Mouse (Mus musculus) hindbrain, embryonic 15.5 days (tissue): ENCODE measurements around the gene Carmil1. TPM values are rescaled to one million over a fixed set of nuclear protein-coding genes. Genes with fewer than 3 reads are reported as not detected.
"Not testable (repeated sequence)": the region's sequence is repeated elsewhere in the genome, so short reads cannot be mapped to it uniquely, and the experiment has no call there.

ENCODE experiments used
- ATAC-seq: fragments of 200-750 bp; cut with Nextera tagmentation; 2 replicates; pipeline ENCODE4 v1.8.0; 2017; ENCODE audit warnings: low read depth, moderate number of reproducible peaks, moderate TSS enrichment; ENCODE audit not compliant: low FRiP score
- H3K27ac ChIP-seq: fragments of 300-500 bp; sonication (generic); replicated peaks from 2 replicates; pipeline ENCODE4 v1.5.1; 2015; ENCODE audit warnings: mild to moderate bottlenecking, inconsistent platforms
- H3K27me3 ChIP-seq: fragments of 300-500 bp; sonication (generic); 2 replicates; pipeline ENCODE4 v1.6.1; 2015; ENCODE audit warnings: control low read depth, inconsistent platforms
- H3K36me3 ChIP-seq: fragments of 300-500 bp; sonication (generic); 2 replicates; pipeline ENCODE4 v1.6.1; 2015; ENCODE audit warnings: control low read depth, inconsistent platforms
- H3K4me1 ChIP-seq: fragments of 300-500 bp; sonication (generic); replicated peaks from 2 replicates; pipeline ENCODE4 v1.6.1; 2015; ENCODE audit warnings: control low read depth, inconsistent platforms
- H3K4me2 ChIP-seq: fragments of 300-500 bp; sonication (generic); 2 replicates; pipeline ENCODE4 v1.6.1; 2015; ENCODE audit warnings: moderate library complexity, mild to moderate bottlenecking, inconsistent platforms
- H3K4me3 ChIP-seq: fragments of 300-500 bp; sonication (generic); 2 replicates; pipeline ENCODE4 v1.5.1; 2015; ENCODE audit warnings: mild to moderate bottlenecking, inconsistent platforms
- H3K9ac ChIP-seq: fragments of 300-500 bp; sonication (generic); 2 replicates; pipeline ENCODE4 v1.6.1; 2015; ENCODE audit warnings: inconsistent platforms
- H3K9me3 ChIP-seq: fragments of 300-500 bp; sonication (generic); 2 replicates; pipeline ENCODE4 v1.6.1; 2016; ENCODE audit warnings: control low read depth, inconsistent platforms
- WGBS: fragments of 180-500 bp; shearing (Covaris S2); methylation state at CpG from one replicate; pipeline ENCODE4 v1.1.7; 2015; 5-methylcytosine and 5-hydroxymethylcytosine counted together
- polyA plus RNA-seq: library from polyadenylated mRNA; unstranded; fragments of >200 nt; fragmentation: Nextera tagmentation; extraction: Ambion mirVana; gene quantifications from 2 replicates; pipeline ENCODE4 v1.2.1, GENCODE M21; 2015

Gene Carmil1
- polyA plus RNA-seq, 1 experiment from 2014 or later: 42.8 TPM

DNA sequence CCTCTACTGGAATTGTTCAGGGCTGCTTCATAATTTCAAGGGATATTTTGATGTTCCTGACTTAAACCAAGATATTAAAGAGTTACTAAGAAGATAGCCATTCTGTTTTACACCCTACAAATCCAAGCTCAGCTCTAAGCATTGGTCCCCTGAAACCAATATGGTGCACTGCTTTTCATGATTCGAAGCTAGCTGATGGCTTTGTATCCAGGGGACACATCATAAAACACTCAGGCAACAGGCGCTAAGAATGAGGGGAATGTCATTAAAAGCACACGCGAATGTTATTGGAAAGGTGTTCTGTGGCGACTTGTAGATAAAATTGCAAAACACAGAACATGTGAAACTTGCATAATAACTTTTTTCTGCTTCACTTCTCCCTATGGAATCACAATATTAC is 174.8 kb downstream of the Carmil1 start:
- no peak for ATAC-seq
- Histone ChIP-seq H3K4me1 (peaks cover 7% of the 10 kb centered on the region), H3K36me3 (no peaks in the 10 kb centered on the region), H3K9me3 (no peaks in the 10 kb centered on the region), H3K27me3 (no peaks in the 10 kb centered on the region), H3K4me3 (no peak overlapping the region), H3K4me2 (no peak overlapping the region), H3K27ac (no peak overlapping the region), H3K9ac (no peak overlapping the region)
- 75% methylated on average over 5 of the region's 5 CpGs for WGBS

DNA sequence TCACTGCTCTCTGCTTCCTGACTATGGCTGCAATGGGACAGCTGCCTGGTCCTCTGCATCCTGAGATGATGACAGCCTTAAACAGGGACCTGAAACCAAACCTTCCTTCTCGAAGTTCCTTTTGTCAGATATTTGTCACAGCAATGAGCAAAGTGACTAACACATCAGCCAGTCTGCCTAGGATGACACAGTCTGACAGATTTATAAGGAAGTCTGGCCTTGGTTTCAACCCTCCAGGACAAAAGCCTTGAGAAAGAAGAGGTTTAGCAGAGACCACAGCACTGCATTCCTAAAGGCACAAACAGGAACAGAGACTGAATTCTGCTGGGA is 175.3 kb downstream of the Carmil1 start:
- Histone ChIP-seq H3K4me3 (no peak overlapping the region), H3K9me3 (no peaks in the 10 kb centered on the region), H3K4me1 (peaks cover 7% of the 10 kb centered on the region), H3K4me2 (no peak overlapping the region), H3K27ac (no peak overlapping the region), H3K27me3 (no peaks in the 10 kb centered on the region), H3K9ac (no peak overlapping the region), H3K36me3 (no peaks in the 10 kb centered on the region)
- ATAC-seq: no peak
- 63% methylated on average over 1 of the region's 1 CpGs for WGBS

DNA sequence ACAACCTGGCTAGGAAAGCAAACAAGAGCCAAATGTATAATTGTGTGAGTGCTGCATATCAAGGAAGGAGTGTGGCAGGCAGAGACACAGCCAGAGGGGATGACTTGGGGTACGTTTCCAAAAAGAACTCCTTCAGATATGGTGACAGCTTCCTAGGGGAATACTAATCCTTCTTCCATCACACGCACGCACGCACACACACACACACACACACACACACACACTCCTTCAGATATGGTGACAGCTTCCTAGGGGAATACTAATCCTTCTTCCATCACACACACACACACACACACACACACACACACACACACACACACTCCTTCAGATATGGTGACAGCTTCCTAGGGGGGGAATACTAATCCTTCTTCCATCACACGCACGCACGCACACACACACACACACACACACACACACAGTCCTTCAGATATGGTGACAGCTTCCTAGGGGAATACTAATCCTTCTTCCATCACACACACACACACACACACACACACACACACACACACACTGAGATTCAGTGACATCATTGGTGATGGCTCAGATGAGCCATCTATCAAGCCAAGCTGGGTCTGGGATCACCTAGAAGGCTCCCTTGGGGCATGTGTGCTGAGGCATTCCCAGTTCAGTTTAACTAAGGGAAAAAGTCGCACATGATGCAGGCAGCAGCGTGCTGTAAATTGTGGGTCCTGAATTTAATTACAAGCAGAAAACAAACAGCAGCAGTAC is 175.8 kb downstream of the Carmil1 start:
- not testable (repeated sequence) for H3K4me1 ChIP-seq, H3K4me3 ChIP-seq, H3K4me2 ChIP-seq, H3K27me3 ChIP-seq, H3K27ac ChIP-seq, H3K36me3 ChIP-seq, H3K9me3 ChIP-seq, H3K9ac ChIP-seq
- peak; percentile 62 for ATAC-seq
- WGBS: 53% methylated on average over 9 of the region's 9 CpGs

DNA sequence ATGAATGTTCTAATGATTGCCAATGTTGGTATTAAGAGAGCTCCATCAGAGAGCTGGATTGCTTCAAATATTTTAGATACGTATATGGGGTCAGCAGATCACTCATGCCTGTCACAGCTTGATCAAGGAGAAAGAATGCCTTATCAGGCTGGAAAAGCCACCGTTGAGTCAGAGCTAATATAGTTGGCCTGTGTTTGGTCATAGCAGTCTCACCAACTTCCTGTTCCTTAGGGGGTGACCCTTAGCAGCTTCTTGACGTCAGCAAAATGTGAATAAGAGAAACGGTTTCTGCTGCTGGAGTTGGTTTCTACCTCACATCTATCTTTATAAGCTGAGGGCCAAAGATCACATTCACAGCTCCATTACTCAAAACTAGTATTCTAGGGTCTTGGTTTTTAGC is 176.6 kb downstream of the Carmil1 start:
- Histone ChIP-seq H3K4me2 (no peak overlapping the region), H3K27ac (no peak overlapping the region), H3K9ac (no peak overlapping the region), H3K4me3 (no peak overlapping the region), H3K4me1 (peaks cover 7% of the 10 kb centered on the region), H3K36me3 (no peaks in the 10 kb centered on the region), H3K27me3 (no peaks in the 10 kb centered on the region), H3K9me3 (no peaks in the 10 kb centered on the region)
- WGBS: 76% methylated on average over 4 of the region's 4 CpGs
- no peak for ATAC-seq

GRCm38 (mm10) chr13:24103152-24103551 is 177.4 kb downstream of the Carmil1 start:
- Histone ChIP-seq H3K4me2 (no peak overlapping the region), H3K9ac (no peak overlapping the region), H3K4me1 (peaks cover 7% of the 10 kb centered on the region), H3K36me3 (peaks cover 4% of the 10 kb centered on the region; the same call in 1 of the 2 replicates), H3K9me3 (no peaks in the 10 kb centered on the region), H3K4me3 (no peak overlapping the region), H3K27me3 (no peaks in the 10 kb centered on the region), H3K27ac (no peak overlapping the region)
- no peak for ATAC-seq
- 91% methylated on average over 2 of the region's 2 CpGs for WGBS

DNA sequence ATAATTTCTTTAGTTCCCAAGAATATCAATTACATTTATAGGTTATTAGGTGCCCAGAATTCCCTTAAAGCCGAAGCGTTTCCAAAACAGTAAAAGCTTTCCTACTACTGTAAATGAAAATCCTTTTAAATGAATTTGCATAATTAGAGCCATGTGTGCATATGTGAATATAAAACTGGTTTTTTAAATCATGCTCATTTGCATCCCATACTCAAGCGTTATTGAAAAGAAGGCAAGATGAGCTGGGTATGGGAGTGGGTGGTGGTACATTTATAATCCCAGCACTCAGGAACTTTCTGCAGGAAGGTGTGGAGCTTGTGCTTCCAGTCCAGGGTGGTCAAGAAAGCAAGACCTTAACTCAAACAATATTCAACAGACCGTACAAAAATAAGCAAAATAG is 178.3 kb downstream of the Carmil1 start:
- Histone ChIP-seq H3K4me1 (peaks cover 7% of the 10 kb centered on the region), H3K4me3 (no peak overlapping the region), H3K36me3 (peaks cover 4% of the 10 kb centered on the region; the same call in 1 of the 2 replicates), H3K4me2 (no peak overlapping the region), H3K9me3 (no peaks in the 10 kb centered on the region), H3K27ac (no peak overlapping the region), H3K27me3 (no peaks in the 10 kb centered on the region), H3K9ac (no peak overlapping the region)
- no peak for ATAC-seq
- 74% methylated on average over 4 of the region's 4 CpGs for WGBS

DNA sequence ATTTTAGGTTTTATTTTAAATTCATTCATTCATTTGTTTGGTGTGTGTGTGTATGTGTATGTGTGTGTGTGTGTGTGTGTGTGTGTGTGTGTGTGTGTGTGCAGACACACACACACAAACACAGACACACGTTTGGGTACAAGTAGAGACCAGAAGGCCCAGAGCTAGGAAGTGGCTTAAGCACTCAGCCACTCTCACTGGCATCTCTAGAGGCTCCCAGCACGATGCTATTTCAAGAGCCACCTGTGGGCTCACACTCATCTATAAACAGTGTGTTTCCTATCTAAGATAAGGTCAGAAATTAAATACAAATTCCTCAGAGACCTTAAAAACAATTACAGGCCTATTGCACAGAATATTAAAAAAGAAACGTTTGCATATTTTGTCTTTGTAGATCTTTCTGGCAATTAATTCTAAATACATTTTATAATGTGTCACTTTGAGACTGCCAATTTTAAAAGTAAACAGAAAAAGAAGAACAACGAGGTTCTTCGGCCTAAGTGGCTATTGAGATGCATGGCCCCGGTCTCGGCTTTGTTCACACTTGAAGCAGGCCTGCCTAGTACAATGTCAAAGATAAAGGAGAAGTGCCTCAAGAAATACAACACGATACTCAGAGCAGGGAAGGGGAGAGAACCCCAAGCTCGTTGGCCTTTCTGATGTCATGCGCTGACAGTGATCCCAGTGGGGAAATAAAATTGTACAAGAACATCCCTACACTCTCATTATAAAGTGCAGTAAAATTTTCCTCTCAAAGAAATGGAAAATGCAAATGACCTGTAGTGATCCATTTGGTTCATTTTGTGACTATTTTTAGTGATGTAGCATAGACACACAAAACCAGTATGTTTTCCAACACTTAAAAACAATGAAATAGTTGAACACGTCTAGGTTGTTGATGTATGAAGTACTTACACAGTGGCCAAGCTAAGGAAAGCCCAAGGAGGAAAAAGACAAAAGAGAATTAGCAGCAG is 179.2 kb downstream of the Carmil1 start:
- ATAC-seq: no peak; the same call in 1 of the 2 replicates
- H3K4me1 ChIP-seq: peaks cover 4% of the 10 kb centered on the region
- peaks cover 4% of the 10 kb centered on the region; the same call in 1 of the 2 replicates for H3K36me3 ChIP-seq
- H3K9me3 ChIP-seq: no peaks in the 10 kb centered on the region
- H3K9ac ChIP-seq: no peak overlapping the region
- WGBS: 54% methylated on average over 11 of the region's 11 CpGs
- no peak overlapping the region for H3K4me3 ChIP-seq
- 0 out of 2 replicates have a peak overlapping the region, but pooled peaks have one; percentile 14 for H3K27ac ChIP-seq
- H3K27me3 ChIP-seq: no peaks in the 10 kb centered on the region
- no peak overlapping the region for H3K4me2 ChIP-seq

GRCm38 (mm10) chr13:24100516-24101094 is 180.0 kb downstream of the Carmil1 start:
- 86% methylated on average over 11 of the region's 11 CpGs for WGBS
- Histone ChIP-seq H3K27me3 (no peaks in the 10 kb centered on the region), H3K36me3 (peaks cover 4% of the 10 kb centered on the region; the same call in 1 of the 2 replicates), H3K4me2 (no peak overlapping the region), H3K9ac (no peak overlapping the region), H3K27ac (no peak overlapping the region), H3K4me3 (no peak overlapping the region), H3K4me1 (no peaks in the 10 kb centered on the region; the same call in none of the 2 replicates), H3K9me3 (no peaks in the 10 kb centered on the region)
- no peak for ATAC-seq

DNA sequence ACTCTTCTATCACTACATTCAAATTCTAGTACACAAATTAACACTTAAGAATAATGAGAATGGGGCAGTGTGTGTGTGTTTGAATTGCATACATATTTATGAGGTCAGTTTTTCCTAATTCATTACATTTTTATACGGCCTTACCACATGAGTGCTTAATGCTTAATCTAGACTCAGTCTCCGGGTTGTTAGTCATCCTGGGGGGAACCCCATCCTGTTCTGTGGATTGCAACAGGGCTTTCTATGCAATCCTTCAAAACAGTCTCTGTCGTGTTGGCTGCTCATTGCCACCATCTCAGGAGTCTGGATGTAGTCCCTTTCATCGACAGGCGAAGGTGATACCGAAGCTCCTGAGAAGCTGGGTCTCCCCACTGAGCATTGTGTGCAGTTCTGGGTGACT is 184.0 kb downstream of the Carmil1 start:
- no peaks in the 10 kb centered on the region for H3K9me3 ChIP-seq
- H3K36me3 ChIP-seq: peaks cover 4% of the 10 kb centered on the region; the same call in 1 of the 2 replicates
- H3K27ac ChIP-seq: no peak overlapping the region
- H3K4me2 ChIP-seq: no peak overlapping the region
- H3K4me3 ChIP-seq: no peak overlapping the region
- ATAC-seq: no peak
- WGBS: 69% methylated on average over 6 of the region's 6 CpGs
- H3K9ac ChIP-seq: no peak overlapping the region
- H3K27me3 ChIP-seq: no peaks in the 10 kb centered on the region
- no peaks in the 10 kb centered on the region; the same call in 1 of the 2 replicates for H3K4me1 ChIP-seq

DNA sequence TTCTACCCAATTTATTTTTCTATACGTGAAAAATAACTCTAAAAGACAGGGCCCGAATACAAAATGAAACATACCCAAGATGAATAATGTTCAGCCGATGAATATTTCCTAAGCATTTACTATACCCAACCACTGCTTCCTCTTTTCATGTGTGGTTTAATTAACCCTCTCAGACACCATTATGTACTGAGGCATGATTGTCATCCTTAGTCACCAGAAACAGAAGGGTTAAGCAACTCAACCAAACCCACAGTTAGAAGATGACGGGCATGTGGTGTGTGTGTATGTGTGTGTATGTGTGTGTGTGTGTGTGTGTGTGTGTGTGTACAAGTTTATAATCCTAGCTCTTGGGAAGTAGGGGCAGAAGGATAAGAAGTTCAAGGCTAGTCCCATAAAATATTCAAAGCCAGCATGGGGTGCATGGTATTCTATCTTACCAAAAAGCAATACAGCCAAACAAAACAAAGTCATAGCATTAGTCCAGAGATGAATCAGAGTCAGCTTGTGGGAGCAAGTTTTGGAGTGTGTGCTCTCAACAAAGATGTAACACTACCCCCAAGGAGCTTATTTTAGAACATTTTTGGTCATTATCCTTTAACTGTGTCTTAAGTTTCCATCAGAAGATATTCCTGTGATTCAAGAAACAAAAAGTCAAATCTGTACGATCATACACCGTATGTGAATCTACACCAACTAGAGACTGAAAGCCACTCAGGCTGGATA is 185.6 kb downstream of the Carmil1 start:
- WGBS: 95% methylated on average over 6 of the region's 6 CpGs
- H3K4me1 ChIP-seq: no peaks in the 10 kb centered on the region
- peaks cover 4% of the 10 kb centered on the region; the same call in 1 of the 2 replicates for H3K36me3 ChIP-seq
- no peak overlapping the region for H3K9ac ChIP-seq
- H3K9me3 ChIP-seq: no peaks in the 10 kb centered on the region
- H3K27ac ChIP-seq: no peak overlapping the region
- no peak overlapping the region for H3K4me3 ChIP-seq
- no peak overlapping the region for H3K4me2 ChIP-seq
- no peak for ATAC-seq
- no peaks in the 10 kb centered on the region for H3K27me3 ChIP-seq

DNA sequence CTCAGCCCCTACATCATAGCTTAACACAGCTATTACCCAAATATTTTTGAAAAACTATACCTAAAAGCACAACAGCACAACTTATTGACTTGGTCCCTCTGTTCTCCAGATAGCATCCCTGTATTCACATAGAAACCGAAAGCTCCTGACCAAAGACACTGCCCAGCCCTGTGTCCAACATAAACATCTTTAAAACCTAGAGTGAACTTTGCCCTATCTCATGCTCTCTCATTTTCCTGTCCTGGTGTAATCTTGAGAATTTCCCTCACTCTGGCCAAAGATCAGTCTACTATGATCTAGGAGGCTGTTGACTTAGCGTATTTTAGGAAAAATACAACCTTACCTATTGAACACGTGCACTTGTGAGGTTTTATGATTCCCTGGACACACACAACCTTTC is 187.5 kb downstream of the Carmil1 start:
- 98% methylated on average over 3 of the region's 3 CpGs for WGBS
- no peak for ATAC-seq

More for the DNA sequence above, 187.5 kb downstream of the Carmil1 start:
- no peak overlapping the region for H3K9ac ChIP-seq
- H3K9me3 ChIP-seq: no peaks in the 10 kb centered on the region
- H3K4me1 ChIP-seq: no peaks in the 10 kb centered on the region
- H3K36me3 ChIP-seq: no peaks in the 10 kb centered on the region
- H3K4me2 ChIP-seq: no peak overlapping the region
- no peak overlapping the region for H3K4me3 ChIP-seq
- H3K27ac ChIP-seq: no peak overlapping the region
- H3K27me3 ChIP-seq: no peaks in the 10 kb centered on the region
